Mouse (Mus musculus) urinary bladder, postnatal 25 days (tissue): ENCODE data around the gene Il2ra.
"Not testable (repeated sequence)": the region's sequence is repeated elsewhere in the genome, so short reads cannot be mapped to it uniquely, and the experiment has no call there.

Experiments
- DNase-seq: peaks from one replicate; pipeline ENCODE4 v3.0.0; 2022; ENCODE audit warnings: low spot score

Gene Il2ra

DNA sequence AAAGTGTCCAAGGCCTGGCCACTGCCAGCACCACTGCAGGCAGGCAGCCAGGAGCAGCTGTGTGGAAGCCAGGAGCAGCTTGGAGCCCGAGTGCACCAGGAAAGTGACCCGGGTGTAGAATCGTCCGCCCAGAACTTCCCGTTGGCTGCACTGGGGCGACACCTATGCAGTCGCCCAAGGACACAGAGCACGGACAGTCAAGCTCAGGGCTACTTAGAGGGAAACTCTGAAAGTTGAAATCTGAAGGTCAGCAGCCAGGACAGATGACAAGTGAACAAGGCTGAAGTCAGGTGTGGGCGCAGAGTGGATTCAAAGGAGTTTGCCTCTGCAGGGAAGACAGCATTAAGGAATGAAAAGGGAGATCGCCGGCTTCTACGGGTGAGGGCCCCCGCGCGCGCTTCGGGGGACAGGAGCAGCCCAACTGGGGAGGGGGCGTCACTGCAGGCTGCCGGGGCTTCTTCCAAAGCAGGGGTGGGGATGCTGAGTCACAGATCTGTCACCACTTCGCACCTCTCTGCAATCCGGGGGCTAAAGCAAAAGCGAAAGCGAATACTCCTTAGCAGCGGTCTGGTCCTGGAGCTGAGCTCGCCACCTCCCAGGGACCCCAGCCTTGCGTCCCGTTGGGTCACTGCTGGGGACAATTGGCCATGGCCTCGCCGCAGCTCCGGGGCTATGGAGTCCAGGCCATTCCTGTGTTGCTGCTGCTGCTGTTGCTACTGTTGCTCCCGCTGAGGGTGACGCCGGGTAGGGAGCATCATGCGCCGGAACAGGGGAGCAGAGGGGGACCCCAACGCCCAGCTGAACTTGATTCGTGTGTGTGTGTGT is 62.8 kb downstream of the Il2ra start, which contains the start of gene Il15ra:
TSS of gene Il15ra (plus strand) at position 90 of the 825 bp plus-strand sequence.
- peak; percentile 43 for DNase-seq

DNA sequence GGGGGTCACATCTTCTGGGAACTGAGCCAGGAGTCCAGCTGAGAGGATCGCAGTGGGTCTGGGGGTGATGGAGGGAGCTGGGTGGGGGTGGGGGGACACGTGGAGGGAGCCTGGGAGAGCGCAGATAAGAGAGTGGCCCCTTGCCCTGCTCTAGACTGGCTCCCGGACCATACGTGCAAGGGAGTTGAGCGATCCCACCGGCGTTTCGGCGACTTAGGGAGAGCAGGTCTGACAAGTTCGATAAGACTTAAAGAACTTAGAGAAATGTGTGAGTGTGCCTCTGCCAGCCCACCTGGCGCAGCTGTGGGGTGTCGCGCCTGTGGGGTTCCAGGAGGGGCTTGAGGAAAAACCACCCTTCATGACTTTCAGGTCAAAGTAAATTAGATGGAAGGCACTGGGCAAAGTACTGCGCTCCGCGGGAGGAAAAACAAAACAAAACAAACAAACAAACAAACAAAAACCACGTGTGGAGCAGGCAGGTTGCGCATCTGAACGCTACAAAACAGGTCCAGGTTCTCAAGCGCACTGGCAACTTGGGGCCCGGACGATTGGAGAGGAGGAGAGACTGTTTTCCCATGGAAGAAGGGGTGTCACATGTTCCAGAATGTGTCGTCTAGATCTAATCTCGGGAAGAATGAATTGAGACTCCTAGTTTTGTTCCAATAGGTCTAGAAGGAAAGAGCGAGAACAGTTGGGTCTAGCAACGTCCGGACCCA is 63.6 kb downstream of the Il2ra start:
- peak; percentile 4 for DNase-seq

DNA sequence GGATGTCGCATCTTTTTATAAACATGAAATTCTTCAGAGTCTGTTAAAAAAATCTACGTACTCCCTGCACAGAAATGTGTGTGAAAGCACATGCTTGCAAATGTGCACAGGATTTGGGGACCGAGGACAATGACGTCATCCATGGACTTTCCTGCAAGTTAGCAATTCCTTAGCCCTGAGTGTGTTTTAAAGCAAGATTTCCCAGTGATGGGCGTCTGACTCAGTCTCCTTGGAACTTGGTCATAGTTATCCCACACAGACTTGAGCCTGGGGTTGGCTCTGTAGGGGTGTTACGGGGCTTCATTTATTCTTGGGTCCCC is 64.1 kb downstream of the Il2ra start:
- no peak for DNase-seq

DNA sequence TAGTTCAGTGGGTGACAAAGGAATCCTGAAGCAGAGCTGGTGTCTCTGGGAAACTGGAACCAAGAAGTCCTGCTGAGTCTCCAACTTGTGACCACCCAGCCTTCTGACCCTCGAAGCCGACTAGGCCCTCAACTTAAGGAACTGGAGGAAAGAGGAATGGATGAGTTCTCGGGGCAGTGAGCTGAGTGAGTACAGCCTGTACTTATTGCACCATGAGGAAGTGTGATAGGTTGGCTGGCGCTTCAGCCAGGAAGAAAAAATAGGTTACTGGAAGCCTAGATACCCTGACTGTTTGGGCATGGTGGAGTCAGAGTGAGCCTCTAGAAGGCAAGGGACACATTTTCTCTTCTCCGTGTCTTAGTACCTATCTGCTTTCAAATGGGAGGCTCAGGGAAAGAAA is 65.9 kb downstream of the Il2ra start:
- no peak for DNase-seq

DNA sequence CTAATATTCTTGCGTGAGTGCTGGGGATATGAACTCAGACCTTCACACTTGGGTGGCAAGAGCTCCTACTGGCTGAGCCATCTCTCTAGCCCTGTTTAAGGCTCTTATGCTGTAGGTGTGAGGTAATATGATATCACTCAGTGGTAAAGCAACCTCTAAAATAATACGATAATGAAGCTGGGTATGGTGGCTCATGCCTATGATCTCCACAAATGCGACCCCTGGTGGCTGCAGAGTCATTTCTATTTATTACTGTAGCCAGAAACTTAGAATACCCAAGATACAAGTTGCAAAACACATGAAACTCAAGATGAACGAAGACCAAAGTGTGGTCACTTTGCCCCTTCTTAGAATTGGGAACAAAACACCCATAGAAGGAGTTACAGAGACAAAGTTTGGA is 67.5 kb downstream of the Il2ra start:
- not testable (repeated sequence) for DNase-seq

DNA sequence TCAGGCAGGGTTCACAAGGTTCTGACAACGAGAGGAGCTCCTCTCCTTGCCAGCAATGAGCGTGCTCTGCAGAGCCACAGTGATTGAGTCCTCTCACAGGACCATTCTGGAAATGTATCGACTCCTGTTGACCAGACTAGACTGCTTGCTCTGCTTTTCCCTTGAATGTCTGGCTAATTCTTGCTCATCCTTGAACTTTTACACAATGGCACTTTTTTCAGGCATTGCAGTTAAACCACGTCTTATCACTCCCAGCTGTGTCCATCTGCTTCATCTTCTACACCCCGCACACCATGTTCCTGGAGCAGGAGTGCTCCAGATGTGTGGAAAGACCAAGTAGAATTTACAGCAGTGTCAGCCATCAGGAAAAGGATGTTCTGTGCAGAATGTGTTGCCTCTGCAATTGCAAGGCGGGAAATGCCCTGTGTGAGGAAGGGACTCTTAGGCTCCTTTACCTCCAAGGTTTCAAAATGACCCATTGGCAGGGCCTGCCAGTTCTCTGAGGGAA is 69.9 kb downstream of the Il2ra start:
- DNase-seq, result no peak

DNA sequence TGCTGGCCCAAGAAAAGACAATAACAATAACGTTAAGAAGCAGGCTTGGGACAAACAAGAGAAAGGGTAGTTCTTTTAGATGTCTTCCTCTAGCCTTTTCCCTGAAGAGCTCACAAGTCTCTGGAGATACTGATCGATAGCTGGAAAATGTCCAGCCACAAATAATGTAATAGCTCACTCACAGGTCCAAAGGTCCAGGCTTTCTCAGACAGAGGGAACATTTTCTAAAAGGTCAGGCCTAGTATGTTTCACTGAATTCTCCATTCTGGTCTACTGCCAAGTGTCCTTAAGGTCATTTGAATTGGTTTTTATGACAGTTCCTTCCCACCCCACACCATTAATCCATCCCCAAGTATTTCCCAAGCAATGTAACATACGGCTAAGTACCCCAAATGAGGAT is 70.4 kb downstream of the Il2ra start:
- no peak for DNase-seq

DNA sequence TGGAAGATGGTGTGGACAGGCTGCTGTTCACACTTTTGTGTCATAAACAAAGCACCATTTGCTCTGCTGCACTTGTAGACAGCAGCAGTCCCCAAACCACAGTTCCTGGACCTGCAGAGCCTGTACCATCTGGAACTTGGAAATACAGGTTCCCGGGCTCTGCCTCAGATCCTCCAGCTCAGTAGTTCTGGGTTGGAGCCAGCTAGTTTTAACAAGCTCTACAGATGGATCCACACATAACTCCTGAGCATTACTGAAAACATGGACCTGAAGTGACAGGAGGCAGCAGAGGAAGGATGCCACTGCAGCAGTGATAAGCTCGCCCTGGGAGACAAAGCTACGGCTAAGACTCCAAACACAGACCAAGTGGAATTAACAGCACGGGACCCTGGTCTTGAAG is 71.9 kb downstream of the Il2ra start:
- DNase-seq, result no peak

DNA sequence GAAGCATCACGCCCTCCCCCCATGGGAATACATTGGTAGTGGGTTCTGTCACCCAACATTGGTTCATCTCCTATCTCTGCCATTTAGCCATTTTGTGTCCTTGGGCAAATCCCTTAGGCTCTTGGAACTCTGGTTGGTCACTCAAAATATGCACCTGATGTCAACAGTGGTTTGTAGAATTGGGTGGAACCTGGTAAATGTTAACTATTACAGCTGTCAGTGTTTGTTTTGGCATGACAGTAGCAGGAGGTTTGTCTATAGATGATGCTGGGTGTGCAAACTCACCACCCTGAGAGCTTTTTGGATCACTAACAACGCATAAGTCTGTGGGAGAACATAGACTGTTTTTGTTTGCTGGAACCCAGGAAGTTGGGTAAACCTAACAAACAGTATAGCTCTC is 76.0 kb downstream of the Il2ra start:
- no peak for DNase-seq

DNA sequence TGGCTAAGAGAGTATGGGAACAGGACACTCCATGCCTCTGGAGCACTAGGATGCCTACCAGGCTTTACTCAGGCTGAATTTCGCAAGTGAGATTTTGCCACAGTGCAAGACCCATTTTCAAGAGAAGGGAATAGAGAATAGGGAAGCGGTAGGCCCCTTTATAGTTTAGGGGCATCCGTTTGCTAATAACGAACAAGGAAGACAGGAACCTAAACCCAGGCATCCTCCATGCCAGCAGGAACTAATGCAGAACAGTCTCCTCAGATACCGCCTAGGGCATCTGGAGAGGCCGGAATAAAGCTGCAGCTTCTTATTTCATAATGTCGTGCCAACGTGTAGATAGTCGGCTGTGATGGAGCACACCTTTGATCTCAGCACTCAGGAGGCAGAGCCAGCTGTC is 80.0 kb downstream of the Il2ra start:
- DNase-seq, result no peak

DNA sequence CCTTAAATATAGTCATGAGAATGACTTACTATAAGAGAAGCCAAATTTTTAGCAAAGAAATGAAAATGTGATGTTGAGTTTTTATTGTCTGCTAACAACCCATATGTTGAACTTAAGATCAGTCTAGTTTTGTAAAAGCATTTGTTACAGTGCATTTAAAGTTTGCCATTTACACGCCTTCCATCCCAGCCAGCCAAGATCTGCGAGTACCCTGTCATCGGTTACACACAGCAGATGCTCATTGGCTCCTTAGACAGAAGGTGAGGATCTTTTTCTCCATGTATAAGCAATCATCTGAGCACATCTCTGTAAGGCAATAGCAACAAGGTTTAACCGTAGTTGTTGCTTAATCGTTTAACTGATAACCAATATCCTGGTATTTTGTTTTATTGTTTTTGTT is 85.0 kb downstream of the Il2ra start:
- no peak for DNase-seq

DNA sequence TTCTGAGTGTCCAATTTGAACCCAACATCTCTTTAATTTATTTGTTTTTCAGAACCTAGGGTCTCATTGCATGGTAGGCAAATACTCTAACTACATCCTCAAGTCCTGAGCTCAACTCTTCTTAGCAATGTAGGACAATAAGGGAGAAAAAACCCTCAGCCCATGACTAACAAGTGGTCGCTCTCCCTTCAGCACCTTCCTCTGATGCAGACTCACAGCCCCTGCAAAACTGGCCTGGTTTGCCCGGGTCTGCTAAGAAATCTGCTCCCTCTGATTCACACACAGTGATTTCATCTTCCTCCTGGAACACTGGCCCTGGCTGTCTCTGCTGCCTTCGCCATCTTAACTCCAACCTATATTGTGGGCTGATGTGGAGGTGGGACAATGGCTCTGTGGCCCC is 86.5 kb downstream of the Il2ra start:
- no peak for DNase-seq

DNA sequence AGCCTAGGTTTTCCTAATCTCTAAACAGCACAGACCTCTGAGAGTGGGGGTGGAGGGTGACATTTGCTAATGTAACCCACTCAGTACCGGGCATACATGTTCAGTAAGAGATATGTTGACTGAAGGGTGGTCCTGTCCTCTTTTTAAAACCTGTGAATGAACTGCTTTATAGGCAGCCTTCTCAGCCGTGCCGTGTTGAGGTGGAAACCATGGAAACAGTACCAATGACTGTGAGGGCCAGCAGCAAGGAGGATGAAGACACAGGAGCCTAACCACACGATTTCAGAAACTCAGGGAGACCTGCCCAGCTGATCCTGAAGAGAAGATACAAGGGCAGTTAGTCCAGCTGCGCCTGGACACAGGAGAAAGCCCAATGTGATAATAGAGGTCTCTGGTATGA is 90.4 kb downstream of the Il2ra start:
- DNase-seq, result no peak

DNA sequence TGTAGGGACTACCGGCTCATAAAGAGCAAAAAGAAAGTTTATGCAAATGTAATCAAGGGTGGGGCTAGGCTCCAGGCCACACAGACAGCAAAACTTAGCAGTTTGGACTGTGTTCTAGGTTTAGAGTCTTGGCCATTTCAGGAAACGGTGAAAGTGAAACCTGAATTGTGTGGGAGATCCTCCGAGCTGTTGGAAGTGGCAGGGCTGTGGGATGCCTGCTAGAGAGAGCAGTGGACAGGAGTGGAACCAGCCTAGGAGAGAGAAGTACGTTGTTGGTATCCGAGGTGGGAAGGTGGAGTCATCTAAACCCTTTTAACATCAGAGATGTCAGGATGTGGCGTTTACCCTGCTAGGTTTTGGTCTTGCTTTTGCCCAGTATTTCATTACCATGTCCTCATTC is 93.2 kb downstream of the Il2ra start:
- no peak for DNase-seq

DNA sequence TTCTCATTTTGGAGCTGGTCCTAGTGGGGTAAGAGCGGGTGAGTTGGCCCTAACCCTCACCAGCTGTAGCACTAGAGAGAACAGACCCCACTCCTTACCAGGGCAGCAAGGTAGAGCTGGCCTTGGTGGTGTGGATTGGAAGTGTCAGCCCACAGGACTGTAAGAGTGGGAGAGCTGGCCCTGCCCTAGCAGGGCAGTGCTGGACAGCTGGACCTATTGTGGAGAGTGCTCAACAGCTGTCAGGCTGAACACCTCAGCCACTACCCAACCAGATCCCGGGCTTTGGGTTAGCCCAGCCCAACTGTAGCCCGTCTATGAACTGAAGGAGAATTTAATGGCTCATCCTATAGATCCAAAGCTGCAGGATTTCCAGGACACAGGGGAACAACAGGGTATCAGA is 96.2 kb downstream of the Il2ra start:
- DNase-seq, result no peak

DNA sequence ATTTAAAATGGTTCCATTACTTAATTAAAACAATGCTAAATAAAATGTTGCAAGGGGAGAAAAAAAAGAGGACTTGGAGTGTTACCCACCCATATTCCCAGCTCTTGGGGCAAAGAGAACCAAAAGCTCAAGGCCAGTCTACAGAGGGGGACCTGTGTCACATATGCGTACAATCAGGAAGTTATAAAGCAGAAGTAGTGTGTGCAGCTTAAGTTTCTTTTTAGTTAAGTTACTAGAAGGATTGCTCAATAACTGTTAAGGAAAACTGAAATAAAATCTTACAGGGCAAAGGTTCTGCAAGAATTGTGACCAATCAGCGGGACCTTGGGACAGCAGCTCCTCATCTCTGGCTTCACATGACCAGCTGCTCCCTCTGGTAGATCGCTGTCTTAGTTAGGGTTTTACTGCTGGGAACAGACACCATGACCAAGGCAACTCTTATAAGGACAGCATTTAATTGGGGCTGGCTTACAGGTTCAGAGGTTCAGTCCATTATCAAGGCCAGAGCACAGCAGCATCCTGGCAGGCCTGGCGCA is 97.0 kb downstream of the Il2ra start:
- no peak for DNase-seq
